Mouse (Mus musculus): ENCODE data around the gene Lamtor2. TPM values are rescaled to one million over a fixed set of nuclear protein-coding genes. Genes with fewer than 3 reads are reported as not detected.

Lamtor2 gene
- polyA plus RNA-seq, 1 experiment, result 136 TPM

GRCm38 (mm10) chr3:88538271-88539145 lies 14.4 kb downstream of the Lamtor2 start:
- Histone ChIP-seq H3ac (ENCODE audit: control insufficient read depth, insufficient read length, low read depth) (no peak overlapping the region), H3K4me3 (ENCODE audit: insufficient read depth, poor library complexity, severe bottlenecking) (no peak overlapping the region), H3K27me3 (ENCODE audit: control insufficient read depth, insufficient read depth, insufficient read length) (no peaks in the 10 kb centered on the region), H3K36me3 (ENCODE audit: control insufficient read depth, insufficient read depth) (peaks cover 17% of the 10 kb centered on the region), H3K79me2 (ENCODE audit: control insufficient read depth, insufficient read depth) (peaks cover 51% of the 10 kb centered on the region), H3K79me3 (ENCODE audit: low read depth) (peaks cover 24% of the 10 kb centered on the region)
- TF ChIP-seq MYOD1 (IDR thresholded peaks at IDR 0.05; ENCODE audit: control insufficient read depth, insufficient read length, low read depth), result no peak
- no peak for TF ChIP-seq CEBPB (IDR thresholded peaks at IDR 0.05; ENCODE audit: low read depth)
- TF ChIP-seq CTCF (IDR thresholded peaks at IDR 0.05; ENCODE audit: control insufficient read depth, insufficient read depth, insufficient read length), result no peak
- no peak for TF ChIP-seq USF1 (IDR thresholded peaks at IDR 0.05; ENCODE audit: low read depth)

GRCm38 (mm10) chr3:88537146-88537545 lies 15.7 kb downstream of the Lamtor2 start:
- Histone ChIP-seq H3K36me3 (ENCODE audit: control insufficient read depth, insufficient read depth) (peaks cover 17% of the 10 kb centered on the region), H3K79me2 (ENCODE audit: control insufficient read depth, insufficient read depth) (peaks cover 65% of the 10 kb centered on the region), H3ac (ENCODE audit: control insufficient read depth, insufficient read length, low read depth) (no peak overlapping the region), H3K79me3 (ENCODE audit: low read depth) (peaks cover 36% of the 10 kb centered on the region), H3K27me3 (ENCODE audit: control insufficient read depth, insufficient read depth, insufficient read length) (no peaks in the 10 kb centered on the region), H3K4me3 (ENCODE audit: insufficient read depth, poor library complexity, severe bottlenecking) (no peak overlapping the region)
- TF ChIP-seq MYOG (IDR thresholded peaks at IDR 0.05; ENCODE audit: control insufficient read depth, extremely low read depth, insufficient read length), result no peak
- no peak for TF ChIP-seq MYOD1 (IDR thresholded peaks at IDR 0.05; ENCODE audit: control insufficient read depth, insufficient read length, low read depth)
- no peak for TF ChIP-seq MAX (IDR thresholded peaks at IDR 0.05)
- TF ChIP-seq CTCF (IDR thresholded peaks at IDR 0.05; ENCODE audit: control insufficient read depth, insufficient read depth, insufficient read length), result no peak
- TF ChIP-seq USF1 (IDR thresholded peaks at IDR 0.05; ENCODE audit: low read depth), result no peak
- TF ChIP-seq FOSL1 (IDR thresholded peaks at IDR 0.05; ENCODE audit: insufficient read depth, low read length, poor library complexity, severe bottlenecking), result no peak
- TF ChIP-seq CEBPB (IDR thresholded peaks at IDR 0.05; ENCODE audit: low read depth), result no peak

- Histone ChIP-seq H3K79me3 (ENCODE audit: low read depth) (peaks cover 37% of the 10 kb centered on the region), H3K79me2 (ENCODE audit: control insufficient read depth, insufficient read depth) (peaks cover 73% of the 10 kb centered on the region), H3K4me3 (ENCODE audit: insufficient read depth, poor library complexity, severe bottlenecking) (no peak overlapping the region), H3ac (ENCODE audit: control insufficient read depth, insufficient read length, low read depth) (no peak overlapping the region), H3K36me3 (ENCODE audit: control insufficient read depth, insufficient read depth) (peaks cover 17% of the 10 kb centered on the region), H3K27me3 (ENCODE audit: control insufficient read depth, insufficient read depth, insufficient read length) (no peaks in the 10 kb centered on the region)
- TF ChIP-seq MAX (IDR thresholded peaks at IDR 0.05) (no peak), FOSL1 (IDR thresholded peaks at IDR 0.05; ENCODE audit: insufficient read depth, low read length, poor library complexity, severe bottlenecking) (no peak)
Observed at GRCm38 (mm10) chr3:88536103-88536930, 16.6 kb downstream of the Lamtor2 start.

- peaks cover 17% of the 10 kb centered on the region for H3K36me3 ChIP-seq (ENCODE audit: control insufficient read depth, insufficient read depth)
- TF ChIP-seq CEBPB (IDR thresholded peaks at IDR 0.05; ENCODE audit: low read depth), result no peak
- TF ChIP-seq CTCF (IDR thresholded peaks at IDR 0.05; ENCODE audit: control insufficient read depth, insufficient read depth, insufficient read length), result no peak
- no peak for TF ChIP-seq MAX (IDR thresholded peaks at IDR 0.05)
- TF ChIP-seq FOSL1 (IDR thresholded peaks at IDR 0.05; ENCODE audit: insufficient read depth, low read length, poor library complexity, severe bottlenecking), result no peak
- no peak for TF ChIP-seq USF1 (IDR thresholded peaks at IDR 0.05; ENCODE audit: low read depth)
- no peak for TF ChIP-seq MYOD1 (IDR thresholded peaks at IDR 0.05; ENCODE audit: control insufficient read depth, insufficient read length, low read depth)
- no peak for TF ChIP-seq MYOG (IDR thresholded peaks at IDR 0.05; ENCODE audit: control insufficient read depth, extremely low read depth, insufficient read length)
- no peak overlapping the region for H3K4me3 ChIP-seq (ENCODE audit: insufficient read depth, poor library complexity, severe bottlenecking)
Observed at GRCm38 (mm10) chr3:88535527-88535926, 17.3 kb downstream of the Lamtor2 start.

GRCm38 (mm10) chr3:88535005-88535404 lies 17.9 kb downstream of the Lamtor2 start:
- TF ChIP-seq USF1 (IDR thresholded peaks at IDR 0.05; ENCODE audit: low read depth) (no peak), CTCF (IDR thresholded peaks at IDR 0.05; ENCODE audit: control insufficient read depth, insufficient read depth, insufficient read length) (no peak), MYOD1 (IDR thresholded peaks at IDR 0.05; ENCODE audit: control insufficient read depth, insufficient read length, low read depth) (no peak), FOSL1 (IDR thresholded peaks at IDR 0.05; ENCODE audit: insufficient read depth, low read length, poor library complexity, severe bottlenecking) (no peak), MYOG (IDR thresholded peaks at IDR 0.05; ENCODE audit: control insufficient read depth, extremely low read depth, insufficient read length) (no peak), CEBPB (IDR thresholded peaks at IDR 0.05; ENCODE audit: low read depth) (no peak), MAX (IDR thresholded peaks at IDR 0.05) (no peak)

More at GRCm38 (mm10) chr3:88535527-88535926, 17.3 kb downstream of the Lamtor2 start:
- Histone ChIP-seq H3K27me3 (ENCODE audit: control insufficient read depth, insufficient read depth, insufficient read length) (no peaks in the 10 kb centered on the region), H3K79me2 (ENCODE audit: control insufficient read depth, insufficient read depth) (peaks cover 81% of the 10 kb centered on the region), H3ac (ENCODE audit: control insufficient read depth, insufficient read length, low read depth) (no peak overlapping the region), H3K79me3 (ENCODE audit: low read depth) (peaks cover 43% of the 10 kb centered on the region)

More at GRCm38 (mm10) chr3:88535005-88535404, 17.9 kb downstream of the Lamtor2 start:
- Histone ChIP-seq H3K4me3 (ENCODE audit: insufficient read depth, poor library complexity, severe bottlenecking) (no peak overlapping the region), H3K27me3 (ENCODE audit: control insufficient read depth, insufficient read depth, insufficient read length) (no peaks in the 10 kb centered on the region), H3K36me3 (ENCODE audit: control insufficient read depth, insufficient read depth) (peaks cover 13% of the 10 kb centered on the region), H3K79me2 (ENCODE audit: control insufficient read depth, insufficient read depth) (peaks cover 86% of the 10 kb centered on the region), H3ac (ENCODE audit: control insufficient read depth, insufficient read length, low read depth) (no peak overlapping the region), H3K79me3 (ENCODE audit: low read depth) (peaks cover 43% of the 10 kb centered on the region)

Measured in C2C12 (cell line).